Mouse (Mus musculus) midbrain, embryonic 12.5 days (tissue): ENCODE data around the gene Tnpo2. TPM values are rescaled to one million over a fixed set of nuclear protein-coding genes. Genes with fewer than 3 reads are reported as not detected.

Experiments
- ATAC-seq: fragments of 200-750 bp; cut with Nextera tagmentation; 2 replicates; pipeline ENCODE4 v1.8.0; 2017; ENCODE audit warnings: low read depth, moderate TSS enrichment, moderate library complexity; ENCODE audit not compliant: low FRiP score
- H3K27ac ChIP-seq: fragments of 300-500 bp; sonication (generic); replicated peaks from 2 replicates; pipeline ENCODE4 v1.5.1; 2016; ENCODE audit warnings: mild to moderate bottlenecking
- H3K27me3 ChIP-seq: fragments of 300-500 bp; sonication (generic); 2 replicates; pipeline ENCODE4 v1.6.1; 2016; ENCODE audit warnings: mild to moderate bottlenecking
- H3K36me3 ChIP-seq: fragments of 300-500 bp; sonication (generic); 2 replicates; pipeline ENCODE4 v1.6.1; 2016
- H3K4me1 ChIP-seq: fragments of 300-500 bp; sonication (generic); 2 replicates; pipeline ENCODE4 v1.6.1; 2016
- H3K4me2 ChIP-seq: fragments of 300-500 bp; sonication (generic); replicated peaks from 2 replicates; pipeline ENCODE4 v1.6.1; 2016; ENCODE audit warnings: mild to moderate bottlenecking, moderate library complexity
- H3K4me3 ChIP-seq: fragments of 300-500 bp; sonication (generic); 2 replicates; pipeline ENCODE4 v1.5.1; 2016; ENCODE audit warnings: mild to moderate bottlenecking
- H3K9ac ChIP-seq: fragments of 300-500 bp; sonication (generic); replicated peaks from 2 replicates; pipeline ENCODE4 v1.6.1; 2016; ENCODE audit warnings: mild to moderate bottlenecking, moderate library complexity
- H3K9me3 ChIP-seq: fragments of 300-500 bp; sonication (generic); 2 replicates; pipeline ENCODE4 v1.6.1; 2016; ENCODE audit warnings: mild to moderate bottlenecking
- WGBS: fragments of 180-500 bp; shearing (Covaris S2); methylation state at CpG from one replicate; pipeline ENCODE4 v1.1.7; 2016; 5-methylcytosine and 5-hydroxymethylcytosine counted together
- polyA plus RNA-seq: library from polyadenylated mRNA; unstranded; fragments of >200 nt; fragmentation: Nextera tagmentation; extraction: Ambion mirVana; gene quantifications from 2 replicates; pipeline ENCODE4 v1.2.1, GENCODE M21; 2016

The Tnpo2 gene
- polyA plus RNA-seq, 1 experiment from 2014 or later: 42.0 TPM

- Histone ChIP-seq H3K9me3 (no peaks in the 10 kb centered on the region), H3K9ac (peak within 1 kb of the TSS; percentile 71), H3K27ac (0 out of 2 replicates have a peak within 1 kb of the TSS, but pooled peaks have one; percentile 1), H3K27me3 (no peaks in the 10 kb centered on the region), H3K4me2 (peak within 1 kb of the TSS; percentile 92), H3K4me1 (peaks cover 18% of the 10 kb centered on the region), H3K4me3 (peak within 1 kb of the TSS; percentile 68), H3K36me3 (peaks cover 30% of the 10 kb centered on the region)
- under 1% methylated on average over 53 of the region's 53 CpGs for WGBS
- peak; percentile 93 for ATAC-seq
Measured at GRCm38 (mm10) chr8:85059879-85060616, 23.3 kb downstream of the Tnpo2 start, which contains the start of gene Fbxw9. Gene Fbxw9 (plus strand): TSS chr8:85060055.

GRCm38 (mm10) chr8:85062603-85063002, 25.9 kb downstream of the Tnpo2 start:
- no peak overlapping the region for H3K27ac ChIP-seq
- peaks cover 27% of the 10 kb centered on the region for H3K36me3 ChIP-seq
- H3K4me3 ChIP-seq: no peak overlapping the region
- H3K4me2 ChIP-seq: no peak overlapping the region
- ATAC-seq: no peak
- peaks cover 18% of the 10 kb centered on the region for H3K4me1 ChIP-seq
- H3K9ac ChIP-seq: no peak overlapping the region
- H3K27me3 ChIP-seq: no peaks in the 10 kb centered on the region
- no peaks in the 10 kb centered on the region for H3K9me3 ChIP-seq
- WGBS: 96% methylated on average over 4 of the region's 4 CpGs

- Histone ChIP-seq H3K9ac (no peak overlapping the region), H3K4me1 (peaks cover 18% of the 10 kb centered on the region), H3K4me2 (no peak overlapping the region), H3K36me3 (peaks cover 32% of the 10 kb centered on the region), H3K27me3 (no peaks in the 10 kb centered on the region), H3K9me3 (no peaks in the 10 kb centered on the region), H3K4me3 (no peak overlapping the region), H3K27ac (no peak overlapping the region)
- 42% methylated on average over 2 of the region's 2 CpGs for WGBS
- no peak for ATAC-seq
Measured at GRCm38 (mm10) chr8:85065213-85065612, 28.5 kb downstream of the Tnpo2 start.

- H3K4me3 ChIP-seq: no peak overlapping the region
- H3K4me1 ChIP-seq: peaks cover 5% of the 10 kb centered on the region
- peaks cover 28% of the 10 kb centered on the region for H3K36me3 ChIP-seq
- H3K27me3 ChIP-seq: no peaks in the 10 kb centered on the region
- ATAC-seq: no peak
- no peak overlapping the region for H3K27ac ChIP-seq
- no peak overlapping the region for H3K4me2 ChIP-seq
- 96% methylated on average over 2 of the region's 2 CpGs for WGBS
- no peaks in the 10 kb centered on the region for H3K9me3 ChIP-seq
- H3K9ac ChIP-seq: no peak overlapping the region
Measured at GRCm38 (mm10) chr8:85067155-85067554, 30.4 kb downstream of the Tnpo2 start.

- H3K9ac ChIP-seq: no peak within 1 kb of the TSS
- H3K4me2 ChIP-seq: no peak within 1 kb of the TSS
- H3K4me1 ChIP-seq: peaks cover 13% of the 10 kb centered on the region
- no peaks in the 10 kb centered on the region for H3K9me3 ChIP-seq
- no peak for ATAC-seq
- H3K27me3 ChIP-seq: no peaks in the 10 kb centered on the region
- H3K36me3 ChIP-seq: peaks cover 20% of the 10 kb centered on the region
- no peak within 1 kb of the TSS for H3K4me3 ChIP-seq
- no peak within 1 kb of the TSS for H3K27ac ChIP-seq
Measured at GRCm38 (mm10) chr8:85067982-85068381, 31.3 kb downstream of the Tnpo2 start, which contains the start of gene Gm5741. Gene Gm5741 (minus strand): TSS chr8:85067982.

- peaks cover 14% of the 10 kb centered on the region for H3K4me1 ChIP-seq
- H3K27me3 ChIP-seq: no peaks in the 10 kb centered on the region
- H3K4me2 ChIP-seq: peak overlapping the region; percentile 78
- peaks cover 41% of the 10 kb centered on the region for H3K36me3 ChIP-seq
- ATAC-seq: no peak
- H3K9me3 ChIP-seq: no peaks in the 10 kb centered on the region
- H3K9ac ChIP-seq: no peak overlapping the region
- H3K4me3 ChIP-seq: peak overlapping the region; percentile 90
- peak overlapping the region; percentile 95 for H3K27ac ChIP-seq
- WGBS: 87% methylated on average over 5 of the region's 5 CpGs
Measured at GRCm38 (mm10) chr8:85071041-85071440, 34.3 kb downstream of the Tnpo2 start.

- Histone ChIP-seq H3K9ac (peak within 1 kb of the TSS; percentile 84), H3K4me1 (peaks cover 14% of the 10 kb centered on the region), H3K27ac (peak within 1 kb of the TSS; percentile 95), H3K36me3 (peaks cover 42% of the 10 kb centered on the region), H3K4me3 (peak within 1 kb of the TSS; percentile 90), H3K4me2 (peak within 1 kb of the TSS; percentile 78), H3K9me3 (no peaks in the 10 kb centered on the region), H3K27me3 (no peaks in the 10 kb centered on the region)
- ATAC-seq: peak; percentile 90
- WGBS: under 1% methylated on average over 68 of the region's 68 CpGs
Measured at GRCm38 (mm10) chr8:85071514-85072281, 35.0 kb downstream of the Tnpo2 start, which contains the start of gene Dhps. Gene Dhps (plus strand): TSS chr8:85071757.

GRCm38 (mm10) chr8:85072364-85072929, 35.7 kb downstream of the Tnpo2 start:
- H3K36me3 ChIP-seq: peaks cover 45% of the 10 kb centered on the region
- H3K4me1 ChIP-seq: peaks cover 18% of the 10 kb centered on the region
- no peaks in the 10 kb centered on the region for H3K9me3 ChIP-seq
- no peaks in the 10 kb centered on the region for H3K27me3 ChIP-seq
- H3K27ac ChIP-seq: peak overlapping the region; percentile 95
- 0 out of 2 replicates have a peak, but pooled peaks have one; percentile 20 for ATAC-seq
- H3K4me3 ChIP-seq: peak overlapping the region; percentile 90
- peak overlapping the region; percentile 78 for H3K4me2 ChIP-seq
- 43% methylated on average over 9 of the region's 9 CpGs for WGBS
- H3K9ac ChIP-seq: peak overlapping the region; percentile 84

GRCm38 (mm10) chr8:85073041-85073612, 36.4 kb downstream of the Tnpo2 start:
- ATAC-seq: no peak
- Histone ChIP-seq H3K4me2 (peak overlapping the region; percentile 78; the same call in 1 of the 2 replicates), H3K4me3 (peak overlapping the region; percentile 7; the same call in 1 of the 2 replicates), H3K4me1 (peaks cover 18% of the 10 kb centered on the region), H3K9ac (no peak overlapping the region), H3K27ac (no peak overlapping the region), H3K9me3 (no peaks in the 10 kb centered on the region), H3K27me3 (no peaks in the 10 kb centered on the region), H3K36me3 (peaks cover 46% of the 10 kb centered on the region)
- WGBS: 94% methylated on average over 15 of the region's 15 CpGs

- peaks cover 18% of the 10 kb centered on the region for H3K4me1 ChIP-seq
- H3K36me3 ChIP-seq: peaks cover 54% of the 10 kb centered on the region
- no peaks in the 10 kb centered on the region for H3K27me3 ChIP-seq
- H3K9ac ChIP-seq: no peak overlapping the region
- 87% methylated on average over 10 of the region's 10 CpGs for WGBS
- no peak overlapping the region for H3K4me2 ChIP-seq
- no peak for ATAC-seq
- H3K27ac ChIP-seq: no peak overlapping the region
- no peak overlapping the region for H3K4me3 ChIP-seq
- H3K9me3 ChIP-seq: no peaks in the 10 kb centered on the region
Measured at GRCm38 (mm10) chr8:85074167-85074566, 37.5 kb downstream of the Tnpo2 start.

- Histone ChIP-seq H3K27me3 (no peaks in the 10 kb centered on the region), H3K4me3 (no peak overlapping the region), H3K27ac (no peak overlapping the region), H3K4me2 (no peak overlapping the region), H3K9me3 (no peaks in the 10 kb centered on the region), H3K4me1 (peaks cover 22% of the 10 kb centered on the region), H3K36me3 (peaks cover 54% of the 10 kb centered on the region), H3K9ac (no peak overlapping the region)
- 90% methylated on average over 10 of the region's 10 CpGs for WGBS
- ATAC-seq: no peak
Measured at GRCm38 (mm10) chr8:85074617-85075016, 37.9 kb downstream of the Tnpo2 start.
